Comparison of ENCODE assay signal across 12 mouse cellular contexts in the genomic region with DNA sequence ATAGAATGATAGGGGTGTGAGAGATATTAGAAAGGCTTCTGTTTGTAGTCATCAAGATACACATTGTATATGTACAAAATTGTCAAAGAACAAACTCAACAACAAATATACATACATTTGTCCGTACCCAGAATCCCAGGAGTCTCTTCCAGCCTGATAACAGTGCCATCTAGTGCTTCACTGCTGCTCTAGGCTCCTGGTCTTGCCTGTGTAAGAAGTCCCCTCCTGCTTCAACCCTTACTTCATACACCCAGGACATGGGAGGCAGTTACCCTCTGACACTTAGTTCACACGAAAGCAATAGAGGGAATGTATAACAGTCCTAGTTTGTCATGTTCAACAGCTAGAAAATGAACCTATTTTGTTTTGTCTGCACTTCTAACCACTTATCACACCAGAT.
DNase-seq lines count a peak whose midpoint lies in the region; ATAC-seq and TF ChIP-seq lines count a peak whose summit lies in the region.
"Had no signal": no experiment of that assay in that cellular context is flagged by ENCODE, and none has a peak within 500 bp of the region (broad histone marks: within the 10 kb centered on the region; RNA-seq: fewer than 3 reads in every experiment).

No protein-coding gene starts in this region.

- H3K9me3 ChIP-seq in intestine, postnatal 0 days (ENCODE audit: control insufficient read depth): no peaks in the 10 kb centered on the region
- no peaks in the 10 kb centered on the region for H3K9me3 ChIP-seq in intestine, embryonic 15.5 days
- H3K9me3 ChIP-seq: forebrain, embryonic 15.5 days; hindbrain, embryonic 12.5 days had no signal

- WGBS in intestine, postnatal 0 days: 89% methylated on average over 2 of the region's 2 CpGs
- WGBS in intestine, embryonic 15.5 days: 64% methylated on average over 2 of the region's 2 CpGs

- no peaks in the 10 kb centered on the region for H3K4me1 ChIP-seq in intestine, postnatal 0 days (replicated peaks; ENCODE audit: control insufficient read depth, insufficient read depth, low read length)
- H3K4me1 ChIP-seq in intestine, embryonic 15.5 days (replicated peaks): no peaks in the 10 kb centered on the region
- H3K4me1 ChIP-seq: hindbrain, embryonic 12.5 days had no signal

- no peak overlapping the region for H3K27ac ChIP-seq in intestine, postnatal 0 days (ENCODE audit: low read depth, low read length)
- no peak overlapping the region for H3K27ac ChIP-seq in intestine, embryonic 15.5 days
- H3K27ac ChIP-seq: forebrain, embryonic 15.5 days; hindbrain, embryonic 12.5 days had no signal

- no peaks in the 10 kb centered on the region for H3K27me3 ChIP-seq in intestine, postnatal 0 days (replicated peaks; ENCODE audit: control insufficient read depth, insufficient read depth, low read length)
- no peaks in the 10 kb centered on the region for H3K27me3 ChIP-seq in intestine, embryonic 15.5 days (replicated peaks)
- H3K27me3 ChIP-seq: forebrain, embryonic 15.5 days; hindbrain, embryonic 12.5 days had no signal

- TF ChIP-seq CTCF in intestine, postnatal 0 days (IDR thresholded peaks at IDR 0.05; ENCODE audit: low read depth): peak; percentile 47

- H3K9ac ChIP-seq in intestine, postnatal 0 days (ENCODE audit: low read depth, low read length): no peak overlapping the region
- no peak overlapping the region for H3K9ac ChIP-seq in intestine, embryonic 15.5 days
- H3K9ac ChIP-seq: forebrain, embryonic 15.5 days; hindbrain, embryonic 12.5 days had no signal

- no peak overlapping the region for H3K4me3 ChIP-seq in intestine, postnatal 0 days (ENCODE audit: low read depth, low read length)
- no peak overlapping the region for H3K4me3 ChIP-seq in intestine, embryonic 15.5 days (replicated peaks)
- H3K4me3 ChIP-seq: forebrain, embryonic 15.5 days; hindbrain, embryonic 12.5 days had no signal

- no peak overlapping the region for H3K4me2 ChIP-seq in intestine, postnatal 0 days (replicated peaks; ENCODE audit: low read depth)
- H3K4me2 ChIP-seq in intestine, embryonic 15.5 days (replicated peaks): no peak overlapping the region
- H3K4me2 ChIP-seq: forebrain, embryonic 15.5 days; hindbrain, embryonic 12.5 days; midbrain, embryonic 11.5 days had no signal

- ATAC-seq in intestine, postnatal 0 days: no peak
- ATAC-seq in intestine, embryonic 15.5 days: no peak
- ATAC-seq: forebrain, embryonic 15.5 days had no signal

- H3K36me3 ChIP-seq in intestine, postnatal 0 days (ENCODE audit: control insufficient read depth, insufficient read depth): no peaks in the 10 kb centered on the region
- H3K36me3 ChIP-seq in intestine, embryonic 15.5 days: no peaks in the 10 kb centered on the region

- peak; percentile 20 for DNase-seq in adrenal gland, postnatal 10 days
- no peak for DNase-seq in adrenal gland, postnatal 4 days (ENCODE audit: low spot score in 2 of 2)
- DNase-seq in retina, postnatal 1 day: peak; percentile 22
- DNase-seq in retina, embryonic 14.5 days (ENCODE audit: low spot score): no peak
- DNase-seq in lung, postnatal 14 days: peak; percentile 28
- no peak for DNase-seq in right cerebral cortex, postnatal 14 days
- DNase-seq: heart, adult 18-20 months had no signal

Comparison
In these comparisons a context has a peak if more than half of its experiments do, and no peak if none do; other contexts are left out.
1. DNase-seq: peak in adrenal gland, postnatal 10 days (single experiment), retina, postnatal 1 day (single experiment) and lung, postnatal 14 days (single experiment); none in adrenal gland, postnatal 4 days (0 of 2), retina, embryonic 14.5 days (single experiment) and right cerebral cortex, postnatal 14 days (single experiment).